Mouse (Mus musculus) kidney, adult 18-20 months (tissue): ENCODE measurements at regions not wholly inside any gene's neighbourhood (a gene's known extent, or its start where the extent isn't known, plus 50 kb on each side); places are given as distances from the start of the nearest gene placed in this dataset.

Source experiments
- DNase-seq: peaks from one replicate; pipeline ENCODE4 v3.0.0; 2021

- no peak for DNase-seq
Observed at GRCm38 (mm10) chr2:78804931-78805330, 63.0 kb upstream of the Ube2e3 start.

- no peak for DNase-seq
Observed at GRCm38 (mm10) chr2:78803543-78803942, 64.4 kb upstream of the Ube2e3 start.

DNA sequence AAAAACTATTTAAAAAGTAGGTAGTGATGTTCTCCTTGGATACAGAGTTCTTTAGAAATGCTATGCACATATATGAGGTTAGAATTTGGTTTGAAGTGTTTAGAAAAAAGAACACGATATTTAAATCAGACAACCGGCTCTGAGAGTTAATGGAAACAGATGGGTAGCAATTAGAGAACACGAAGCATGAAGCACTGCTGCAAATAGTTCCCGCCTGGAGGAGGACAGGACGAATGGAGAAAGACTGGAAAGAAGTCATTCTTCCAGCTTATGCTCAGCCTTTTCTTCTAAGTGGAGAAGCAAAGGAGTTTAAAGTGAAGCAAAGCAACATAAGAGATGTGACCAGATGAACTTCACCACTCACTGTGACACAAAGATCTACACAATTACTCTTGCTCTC, 72.5 kb upstream of the Ube2e3 start:
- DNase-seq, result no peak

- DNase-seq, result no peak
Observed at GRCm38 (mm10) chr2:78794734-78795133, 73.2 kb upstream of the Ube2e3 start.

GRCm38 (mm10) chr2:78789124-78789523, 78.8 kb upstream of the Ube2e3 start:
- no peak for DNase-seq

DNA sequence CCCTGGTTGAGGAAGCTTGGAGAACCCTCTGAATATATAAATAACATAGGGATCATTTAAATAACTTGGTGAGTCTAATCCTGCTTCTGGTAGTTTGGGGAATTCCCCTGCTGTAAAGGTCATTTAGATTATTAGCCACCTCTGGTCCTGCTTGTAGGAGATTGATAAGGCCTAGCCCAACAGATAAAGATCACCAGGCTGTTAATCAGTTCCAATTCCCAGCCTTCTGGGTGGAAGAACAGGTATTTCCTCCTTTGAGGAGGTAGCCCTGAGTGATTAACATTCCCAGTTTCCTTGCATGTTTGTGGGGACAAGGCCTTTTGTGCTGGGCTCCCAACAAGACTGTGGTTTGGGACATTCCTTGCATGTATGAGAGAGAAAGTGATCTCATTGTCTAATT, 79.7 kb upstream of the Ube2e3 start:
- DNase-seq, result no peak

- no peak for DNase-seq
Observed at GRCm38 (mm10) chr2:78779949-78780348, 88.0 kb upstream of the Ube2e3 start.

GRCm38 (mm10) chr2:78777589-78777988, 90.3 kb upstream of the Ube2e3 start:
- no peak for DNase-seq

DNA sequence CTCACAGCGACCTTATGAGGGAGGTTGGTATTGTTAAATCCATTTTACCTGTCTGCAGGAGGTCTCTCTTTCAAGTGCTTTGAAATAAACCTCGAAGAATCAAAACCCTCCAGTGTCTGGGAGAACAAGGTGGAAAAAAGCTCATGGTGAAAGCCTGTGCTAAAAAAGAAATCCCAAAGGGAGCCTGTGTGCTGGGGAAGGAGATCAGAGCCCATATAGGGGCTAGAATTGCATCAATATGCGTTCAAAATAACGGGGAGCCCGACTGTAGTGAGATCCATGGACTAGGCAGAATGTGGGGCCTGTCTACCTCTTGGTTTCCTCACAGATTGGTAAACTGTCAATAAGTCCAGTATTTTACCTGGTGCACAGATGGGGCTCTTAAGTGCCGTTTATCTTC, 113.6 kb upstream of the Ube2e3 start:
- no peak for DNase-seq

GRCm38 (mm10) chr2:78753918-78754317, 114.0 kb upstream of the Ube2e3 start:
- DNase-seq, result no peak

GRCm38 (mm10) chr2:78730161-78730560, 137.8 kb upstream of the Ube2e3 start:
- DNase-seq, result no peak

GRCm38 (mm10) chr2:78726060-78726459, 141.9 kb upstream of the Ube2e3 start:
- no peak for DNase-seq

DNA sequence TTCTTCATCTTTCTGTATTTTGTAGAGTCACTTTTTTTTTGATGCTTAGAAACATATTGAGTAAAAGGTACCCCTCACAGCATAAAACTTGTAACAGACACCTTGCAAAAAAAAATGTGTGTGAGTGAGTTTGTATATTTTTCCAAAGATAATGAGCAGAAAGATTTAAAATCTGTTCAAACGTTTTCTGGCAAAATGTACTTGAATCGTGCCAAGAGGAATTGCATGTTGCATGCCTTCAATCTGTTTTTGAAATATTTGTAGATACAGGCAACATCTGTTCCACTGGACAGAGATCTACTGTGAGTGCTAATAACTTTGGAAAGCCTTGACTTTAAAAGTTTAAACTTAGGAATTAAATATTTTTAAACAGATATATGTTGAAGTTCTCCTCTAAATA, 143.5 kb upstream of the Ube2e3 start:
- no peak for DNase-seq

DNA sequence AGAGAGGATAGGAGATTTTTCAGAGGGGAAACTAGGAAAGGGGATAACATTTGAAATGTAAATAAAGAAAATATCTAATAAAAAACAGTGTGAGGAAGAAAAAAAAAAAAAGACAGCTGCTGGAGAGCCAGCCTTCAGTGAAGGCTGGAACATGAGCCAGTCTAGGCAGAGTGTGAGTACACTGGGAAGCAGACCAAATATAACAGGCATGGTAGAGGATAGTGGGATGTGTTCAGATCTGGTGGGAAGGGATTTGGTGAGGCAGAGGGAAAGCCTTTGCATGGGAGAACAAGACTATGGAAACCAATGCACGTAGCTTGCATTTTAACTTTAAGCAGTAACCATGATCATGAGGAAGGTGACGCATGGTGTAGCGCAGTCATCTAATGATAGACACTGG, 144.5 kb upstream of the Ube2e3 start:
- no peak for DNase-seq

- DNase-seq, result no peak
Observed at GRCm38 (mm10) chr2:78722739-78723138, 145.2 kb upstream of the Ube2e3 start.

GRCm38 (mm10) chr2:78718550-78718949, 149.4 kb upstream of the Ube2e3 start:
- DNase-seq, result no peak

DNA sequence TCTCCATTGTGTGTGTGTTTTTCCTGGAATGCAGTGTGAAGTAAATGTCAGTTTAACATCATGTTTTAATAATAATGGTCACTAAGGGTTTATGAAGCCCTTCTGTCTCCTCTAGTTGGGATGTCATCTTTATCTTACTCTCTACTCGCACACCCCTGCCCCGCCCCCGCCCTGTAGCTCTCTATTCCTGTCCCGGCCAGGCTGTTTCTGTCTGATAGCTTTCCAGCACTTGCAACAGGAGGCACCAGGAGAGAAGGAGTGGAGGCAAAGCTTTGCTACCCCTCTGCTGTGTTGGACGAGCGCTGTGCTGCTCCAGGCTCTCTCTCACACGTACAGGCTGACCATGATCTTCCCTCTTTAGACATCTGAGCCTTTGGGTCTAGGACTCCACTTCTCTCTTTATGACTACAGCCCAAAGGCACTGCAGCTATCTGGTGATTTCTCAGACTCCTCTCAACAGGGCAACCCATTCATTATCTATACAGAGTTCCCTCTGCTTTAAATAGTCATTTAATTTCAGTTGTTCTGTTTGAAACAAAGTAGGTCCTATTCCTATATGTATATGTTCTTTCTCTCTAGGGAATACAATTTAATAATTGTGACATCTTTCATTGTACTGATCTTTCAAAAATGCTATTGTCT, 151.6 kb upstream of the Ube2e3 start:
- DNase-seq, result no peak

GRCm38 (mm10) chr2:78694851-78695250, 173.1 kb upstream of the Ube2e3 start:
- no peak for DNase-seq

DNA sequence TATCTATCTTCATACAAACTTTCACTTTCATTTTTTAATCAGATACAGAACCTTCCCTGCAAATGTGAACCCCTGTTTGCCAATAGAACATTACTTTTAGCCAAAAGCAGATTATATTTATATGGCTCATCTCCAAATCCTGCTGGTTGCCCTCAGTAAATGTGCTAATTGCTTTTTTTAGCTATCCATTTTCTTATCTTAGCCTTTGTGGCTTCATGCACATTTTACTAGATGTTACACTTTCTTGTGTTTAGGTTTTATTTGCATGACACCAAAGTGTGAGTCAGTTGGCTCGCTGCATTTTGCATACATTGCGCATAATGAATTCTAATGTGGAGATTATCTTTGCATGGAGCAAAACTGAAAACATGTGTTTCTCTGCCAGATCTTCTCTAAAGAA, 211.3 kb upstream of the Ube2e3 start:
- DNase-seq, result no peak

GRCm38 (mm10) chr2:78655156-78655855, 212.6 kb upstream of the Ube2e3 start:
- DNase-seq, result no peak

DNA sequence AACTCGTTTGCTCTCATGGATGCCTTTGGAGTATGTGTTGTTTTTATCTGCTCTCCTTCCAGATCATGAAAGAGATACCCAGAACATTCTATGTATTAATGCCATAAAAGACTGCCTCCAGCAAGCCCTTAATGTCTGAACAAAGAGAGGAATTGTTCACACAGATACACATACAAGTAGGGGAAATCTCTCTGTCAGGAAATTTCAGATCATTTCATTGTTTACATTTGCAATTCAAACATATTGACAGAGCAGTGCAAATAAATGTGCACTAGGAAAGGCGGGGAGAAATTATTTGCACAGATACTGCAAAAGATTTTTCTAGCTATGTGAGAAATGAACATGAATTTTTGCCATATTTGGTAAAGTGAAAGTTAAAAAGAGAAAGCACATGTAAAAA, 216.4 kb upstream of the Ube2e3 start:
- no peak for DNase-seq

- DNase-seq, result no peak
Observed at GRCm38 (mm10) chr2:78640361-78640760, 227.6 kb upstream of the Ube2e3 start.

- no peak for DNase-seq
Observed at GRCm38 (mm10) chr2:78625264-78625663, 242.7 kb upstream of the Ube2e3 start.

DNA sequence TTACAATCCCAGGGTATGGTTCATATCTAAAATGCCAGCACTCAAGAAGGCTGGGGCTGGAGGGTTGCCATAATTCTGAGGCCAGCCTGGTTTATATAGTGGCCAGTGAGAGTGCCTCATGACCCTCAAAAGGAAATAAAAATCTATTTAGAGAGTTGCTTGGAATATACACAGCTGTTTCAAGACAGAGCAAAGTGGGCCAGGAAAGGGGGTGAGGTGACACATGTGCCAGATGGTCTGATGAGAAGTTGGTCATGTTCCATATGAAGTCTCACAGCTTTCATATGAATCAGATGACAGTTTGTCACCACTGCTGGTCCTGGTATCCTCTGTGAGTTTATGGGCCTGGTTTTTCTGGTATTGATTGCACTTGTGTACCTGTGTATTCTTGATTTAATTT, 261.5 kb upstream of the Ube2e3 start:
- no peak for DNase-seq

- DNase-seq, result no peak
Observed at GRCm38 (mm10) chr2:78600753-78601152, 267.2 kb upstream of the Ube2e3 start.
